11 mouse cellular contexts compared by ENCODE assay signal in the genomic region with DNA sequence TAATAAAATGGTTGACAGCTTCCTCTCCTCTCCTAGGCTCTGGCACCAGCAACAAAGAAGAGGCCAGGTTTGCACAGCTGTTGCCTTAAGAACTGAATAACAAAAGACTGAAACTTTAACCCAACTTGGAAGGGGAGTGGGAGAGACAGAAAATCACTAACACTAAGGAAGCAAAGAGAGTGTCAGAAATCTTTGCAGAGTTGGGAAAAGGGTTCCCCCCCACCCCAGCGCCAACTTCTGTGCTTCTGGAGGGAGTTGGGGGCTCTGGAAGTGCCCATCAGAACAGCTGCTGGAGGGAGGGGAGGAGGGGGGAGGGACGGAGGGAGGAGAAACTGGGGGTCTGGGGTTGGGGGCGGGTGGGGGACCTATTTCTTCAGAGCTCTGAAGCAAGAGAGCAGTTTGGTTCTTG.
A peak's percentile ranks its signal among the peaks of the same experiment; 100 is the strongest.
DNase-seq lines count a peak whose midpoint lies in the region; ATAC-seq and TF ChIP-seq lines count a peak whose summit lies in the region.
"Had no signal": no experiment of that assay in that cellular context is flagged by ENCODE, and none has a peak within 500 bp of the region (broad histone marks: within the 10 kb centered on the region; RNA-seq: fewer than 3 reads in every experiment).

No protein-coding gene starts in this region.

- H3K9me3 ChIP-seq in intestine, embryonic 14.5 days (ENCODE audit: control insufficient read depth, low read length) = no peaks in the 10 kb centered on the region
- H3K9me3 ChIP-seq in intestine, postnatal 0 days (ENCODE audit: control insufficient read depth) = no peaks in the 10 kb centered on the region
- H3K9me3 ChIP-seq in forebrain, embryonic 15.5 days = no peaks in the 10 kb centered on the region
- no peaks in the 10 kb centered on the region for H3K9me3 ChIP-seq in midbrain, embryonic 13.5 days

- H3K4me2 ChIP-seq in intestine, embryonic 14.5 days (ENCODE audit: low read length) = peak overlapping the region; percentile 37
- H3K4me2 ChIP-seq in intestine, postnatal 0 days (replicated peaks; ENCODE audit: low read depth) = no peak overlapping the region
- H3K4me2 ChIP-seq in forebrain, embryonic 15.5 days (replicated peaks) = peak overlapping the region; percentile 48; the same call in 1 of the 2 replicates
- peak overlapping the region; percentile 46; the same call in 1 of the 2 replicates for H3K4me2 ChIP-seq in midbrain, embryonic 13.5 days (replicated peaks)

- WGBS in intestine, embryonic 14.5 days = 16% methylated on average over 3 of the region's 3 CpGs
- WGBS in intestine, postnatal 0 days = 59% methylated on average over 2 of the region's 3 CpGs
- WGBS in forebrain, embryonic 15.5 days = 0% methylated on average over 2 of the region's 3 CpGs
- 0% methylated on average over 2 of the region's 3 CpGs for WGBS in midbrain, embryonic 13.5 days

- H3K27me3 ChIP-seq in intestine, embryonic 14.5 days (replicated peaks; ENCODE audit: control insufficient read depth, insufficient read depth, low read length) = no peaks in the 10 kb centered on the region
- H3K27me3 ChIP-seq in intestine, postnatal 0 days (replicated peaks; ENCODE audit: control insufficient read depth, insufficient read depth, low read length) = no peaks in the 10 kb centered on the region
- no peaks in the 10 kb centered on the region for H3K27me3 ChIP-seq in forebrain, embryonic 15.5 days
- H3K27me3 ChIP-seq in midbrain, embryonic 13.5 days = no peaks in the 10 kb centered on the region

- no peak for DNase-seq in intestine, embryonic 14.5 days (ENCODE audit: low spot score)
- peak; percentile 97 for DNase-seq in R1 (ENCODE audit: low read depth, low spot score)
- no peak for DNase-seq in adrenal gland, postnatal 36 days
- no peak for DNase-seq in urinary bladder, postnatal 10 days (ENCODE audit: low spot score)
- no peak for DNase-seq in right cerebral cortex, postnatal 10 days (ENCODE audit: low spot score in 2 of 2)
- DNase-seq: adrenal gland, postnatal 25 days had no signal

- peak overlapping the region; percentile 82 for H3K27ac ChIP-seq in intestine, embryonic 14.5 days (ENCODE audit: low read depth)
- no peak overlapping the region for H3K27ac ChIP-seq in intestine, postnatal 0 days (ENCODE audit: low read depth, low read length)
- H3K27ac ChIP-seq in forebrain, embryonic 15.5 days (replicated peaks) = no peak overlapping the region
- peak overlapping the region; percentile 26 for H3K27ac ChIP-seq in midbrain, embryonic 13.5 days
- H3K27ac ChIP-seq: layer of hippocampus, adult 2 months had no signal

- H3K4me1 ChIP-seq in intestine, embryonic 14.5 days (replicated peaks; ENCODE audit: control insufficient read depth, insufficient read depth, low read length) = peaks cover 19% of the 10 kb centered on the region
- H3K4me1 ChIP-seq in intestine, postnatal 0 days (replicated peaks; ENCODE audit: control insufficient read depth, insufficient read depth, low read length) = 0 out of 2 replicates have a peak, but pooled peaks cover 4% of the 10 kb centered on the region
- peaks cover 24% of the 10 kb centered on the region for H3K4me1 ChIP-seq in forebrain, embryonic 15.5 days
- H3K4me1 ChIP-seq in midbrain, embryonic 13.5 days (replicated peaks) = peaks cover 32% of the 10 kb centered on the region

- H3K4me3 ChIP-seq in intestine, embryonic 14.5 days (ENCODE audit: low read depth, low read length) = no peak overlapping the region
- no peak overlapping the region for H3K4me3 ChIP-seq in intestine, postnatal 0 days (ENCODE audit: low read depth, low read length)
- no peak overlapping the region for H3K4me3 ChIP-seq in forebrain, embryonic 15.5 days
- no peak overlapping the region for H3K4me3 ChIP-seq in midbrain, embryonic 13.5 days (replicated peaks)
- H3K4me3 ChIP-seq: erythroblast, embryonic 14.5 days had no signal

- H3K36me3 ChIP-seq in intestine, embryonic 14.5 days (ENCODE audit: control insufficient read depth, insufficient read depth, low read length) = no peaks in the 10 kb centered on the region
- H3K36me3 ChIP-seq in intestine, postnatal 0 days (ENCODE audit: control insufficient read depth, insufficient read depth) = no peaks in the 10 kb centered on the region
- no peaks in the 10 kb centered on the region for H3K36me3 ChIP-seq in forebrain, embryonic 15.5 days
- no peaks in the 10 kb centered on the region for H3K36me3 ChIP-seq in midbrain, embryonic 13.5 days

- TF ChIP-seq CTCF in intestine, postnatal 0 days (IDR thresholded peaks at IDR 0.05; ENCODE audit: low read depth) = no peak

- H3K9ac ChIP-seq in intestine, embryonic 14.5 days (ENCODE audit: low read length) = no peak overlapping the region
- H3K9ac ChIP-seq in intestine, postnatal 0 days (ENCODE audit: low read depth, low read length) = no peak overlapping the region
- no peak overlapping the region for H3K9ac ChIP-seq in forebrain, embryonic 15.5 days (replicated peaks)
- H3K9ac ChIP-seq in midbrain, embryonic 13.5 days (replicated peaks) = no peak overlapping the region

- ATAC-seq in intestine, embryonic 14.5 days (replicated peaks; ENCODE audit: low FRiP score, low TSS enrichment, low read depth) = no peak
- no peak for ATAC-seq in intestine, postnatal 0 days
- no peak for ATAC-seq in forebrain, embryonic 15.5 days (replicated peaks)
- ATAC-seq in midbrain, embryonic 13.5 days = peak; percentile 49

Comparison
In these comparisons a context has a peak if more than half of its experiments do, and no peak if none do; other contexts are left out.
1. H3K27ac ChIP-seq: peak in intestine, embryonic 14.5 days (single experiment) and midbrain, embryonic 13.5 days (single experiment); none in intestine, postnatal 0 days (single experiment) and forebrain, embryonic 15.5 days (single experiment).